Mouse (Mus musculus): ENCODE results near the gene Hyal2. TPM values are rescaled to one million over a fixed set of nuclear protein-coding genes. Genes with fewer than 3 reads are reported as not detected.

The Hyal2 gene
- polyA plus RNA-seq, 1 experiment from 2014 or later: 135 TPM

- Histone ChIP-seq H3K4me1 (ENCODE audit: control insufficient read depth, insufficient read depth, low read length) (peaks cover 10% of the 10 kb centered on the region), H3K4me3 (ENCODE audit: low read length) (no peak overlapping the region), H3K36me3 (ENCODE audit: control insufficient read depth, insufficient read depth, low read length) (peaks cover 4% of the 10 kb centered on the region; the same call in 1 of the 2 replicates), H3K9ac (ENCODE audit: low read depth, low read length) (no peak overlapping the region), H3K4me2 (replicated peaks; ENCODE audit: low read depth, low read length) (no peak overlapping the region), H3K27me3 (ENCODE audit: control insufficient read depth, insufficient read depth, low read length) (no peaks in the 10 kb centered on the region), H3K9me3 (ENCODE audit: control insufficient read depth, low read length) (no peaks in the 10 kb centered on the region), H3K27ac (ENCODE audit: low read depth, low read length) (no peak overlapping the region)
- 84% methylated on average over 9 of the region's 9 CpGs for WGBS
- ATAC-seq (ENCODE audit: low FRiP score, low TSS enrichment): no peak
These were observed 31.7 kb downstream of the Hyal2 start for GRCm38 (mm10) chr9:107599433-107599832.

- peaks cover 1% of the 10 kb centered on the region; the same call in 1 of the 2 replicates for H3K36me3 ChIP-seq (ENCODE audit: control insufficient read depth, insufficient read depth, low read length)
- H3K9me3 ChIP-seq (ENCODE audit: control insufficient read depth, low read length): no peaks in the 10 kb centered on the region
- peaks cover 13% of the 10 kb centered on the region for H3K4me1 ChIP-seq (ENCODE audit: control insufficient read depth, insufficient read depth, low read length)
- no peak overlapping the region for H3K4me3 ChIP-seq (ENCODE audit: low read length)
- H3K27ac ChIP-seq (ENCODE audit: low read depth, low read length): no peak overlapping the region
- no peak overlapping the region for H3K9ac ChIP-seq (ENCODE audit: low read depth, low read length)
- ATAC-seq (ENCODE audit: low FRiP score, low TSS enrichment): no peak
- no peak overlapping the region for H3K4me2 ChIP-seq (replicated peaks; ENCODE audit: low read depth, low read length)
- H3K27me3 ChIP-seq (ENCODE audit: control insufficient read depth, insufficient read depth, low read length): no peaks in the 10 kb centered on the region
- WGBS: 73% methylated on average over 14 of the region's 14 CpGs
These were observed 32.1 kb downstream of the Hyal2 start for GRCm38 (mm10) chr9:107599842-107600241.

- H3K27me3 ChIP-seq (ENCODE audit: control insufficient read depth, insufficient read depth, low read length): no peaks in the 10 kb centered on the region
- no peaks in the 10 kb centered on the region for H3K9me3 ChIP-seq (ENCODE audit: control insufficient read depth, low read length)
- no peaks in the 10 kb centered on the region for H3K36me3 ChIP-seq (ENCODE audit: control insufficient read depth, insufficient read depth, low read length)
- 81% methylated on average over 12 of the region's 12 CpGs for WGBS
- H3K4me2 ChIP-seq (replicated peaks; ENCODE audit: low read depth, low read length): no peak overlapping the region
- H3K4me1 ChIP-seq (ENCODE audit: control insufficient read depth, insufficient read depth, low read length): peaks cover 22% of the 10 kb centered on the region
- H3K4me3 ChIP-seq (ENCODE audit: low read length): no peak overlapping the region
- no peak overlapping the region for H3K27ac ChIP-seq (ENCODE audit: low read depth, low read length)
- ATAC-seq (ENCODE audit: low FRiP score, low TSS enrichment): no peak
- no peak overlapping the region for H3K9ac ChIP-seq (ENCODE audit: low read depth, low read length)
These were observed 33.0 kb downstream of the Hyal2 start for GRCm38 (mm10) chr9:107600745-107601144.

- Histone ChIP-seq H3K4me2 (replicated peaks; ENCODE audit: low read depth, low read length) (no peak overlapping the region), H3K4me1 (ENCODE audit: control insufficient read depth, insufficient read depth, low read length) (peaks cover 27% of the 10 kb centered on the region), H3K27me3 (ENCODE audit: control insufficient read depth, insufficient read depth, low read length) (no peaks in the 10 kb centered on the region), H3K9me3 (ENCODE audit: control insufficient read depth, low read length) (no peaks in the 10 kb centered on the region), H3K9ac (ENCODE audit: low read depth, low read length) (no peak overlapping the region), H3K36me3 (ENCODE audit: control insufficient read depth, insufficient read depth, low read length) (no peaks in the 10 kb centered on the region), H3K4me3 (ENCODE audit: low read length) (no peak overlapping the region), H3K27ac (ENCODE audit: low read depth, low read length) (no peak overlapping the region)
- ATAC-seq (ENCODE audit: low FRiP score, low TSS enrichment): no peak
- 87% methylated on average over 11 of the region's 11 CpGs for WGBS
These were observed 33.5 kb downstream of the Hyal2 start for GRCm38 (mm10) chr9:107601275-107601674.

GRCm38 (mm10) chr9:107602068-107602648 is 34.4 kb downstream of the Hyal2 start:
- peak; percentile 32; the same call in 1 of the 2 replicates for ATAC-seq (ENCODE audit: low FRiP score, low TSS enrichment)
- Histone ChIP-seq H3K4me1 (ENCODE audit: control insufficient read depth, insufficient read depth, low read length) (peaks cover 36% of the 10 kb centered on the region), H3K9me3 (ENCODE audit: control insufficient read depth, low read length) (no peaks in the 10 kb centered on the region), H3K4me2 (replicated peaks; ENCODE audit: low read depth, low read length) (no peak overlapping the region), H3K4me3 (ENCODE audit: low read length) (no peak overlapping the region), H3K9ac (ENCODE audit: low read depth, low read length) (no peak overlapping the region), H3K36me3 (ENCODE audit: control insufficient read depth, insufficient read depth, low read length) (no peaks in the 10 kb centered on the region), H3K27me3 (ENCODE audit: control insufficient read depth, insufficient read depth, low read length) (no peaks in the 10 kb centered on the region), H3K27ac (ENCODE audit: low read depth, low read length) (no peak overlapping the region)
- 11% methylated on average over 10 of the region's 10 CpGs for WGBS

- Histone ChIP-seq H3K4me1 (ENCODE audit: control insufficient read depth, insufficient read depth, low read length) (peaks cover 46% of the 10 kb centered on the region), H3K4me3 (ENCODE audit: low read length) (no peak overlapping the region), H3K9me3 (ENCODE audit: control insufficient read depth, low read length) (no peaks in the 10 kb centered on the region), H3K27me3 (ENCODE audit: control insufficient read depth, insufficient read depth, low read length) (no peaks in the 10 kb centered on the region), H3K27ac (ENCODE audit: low read depth, low read length) (no peak overlapping the region), H3K36me3 (ENCODE audit: control insufficient read depth, insufficient read depth, low read length) (no peaks in the 10 kb centered on the region), H3K4me2 (replicated peaks; ENCODE audit: low read depth, low read length) (no peak overlapping the region), H3K9ac (ENCODE audit: low read depth, low read length) (no peak overlapping the region)
- 61% methylated on average over 6 of the region's 6 CpGs for WGBS
- no peak for ATAC-seq (ENCODE audit: low FRiP score, low TSS enrichment)
These were observed 35.5 kb downstream of the Hyal2 start for GRCm38 (mm10) chr9:107603251-107603650.

- peak; percentile 51 for ATAC-seq (ENCODE audit: low FRiP score, low TSS enrichment)
- H3K9ac ChIP-seq (ENCODE audit: low read depth, low read length): peak overlapping the region; percentile 51; the same call in 1 of the 2 replicates
- H3K4me1 ChIP-seq (ENCODE audit: control insufficient read depth, insufficient read depth, low read length): peaks cover 59% of the 10 kb centered on the region
- WGBS: 22% methylated on average over 23 of the region's 23 CpGs
- peak overlapping the region; percentile 24 for H3K4me3 ChIP-seq (ENCODE audit: low read length)
- no peaks in the 10 kb centered on the region for H3K27me3 ChIP-seq (ENCODE audit: control insufficient read depth, insufficient read depth, low read length)
- peak overlapping the region; percentile 80 for H3K27ac ChIP-seq (ENCODE audit: low read depth, low read length)
- no peaks in the 10 kb centered on the region for H3K36me3 ChIP-seq (ENCODE audit: control insufficient read depth, insufficient read depth, low read length)
- no peaks in the 10 kb centered on the region for H3K9me3 ChIP-seq (ENCODE audit: control insufficient read depth, low read length)
- peak overlapping the region; percentile 37 for H3K4me2 ChIP-seq (replicated peaks; ENCODE audit: low read depth, low read length)
These were observed 37.4 kb downstream of the Hyal2 start for GRCm38 (mm10) chr9:107605041-107605661.

- Histone ChIP-seq H3K9ac (ENCODE audit: low read depth, low read length) (peak overlapping the region; percentile 37; the same call in 1 of the 2 replicates), H3K36me3 (ENCODE audit: control insufficient read depth, insufficient read depth, low read length) (no peaks in the 10 kb centered on the region), H3K27me3 (ENCODE audit: control insufficient read depth, insufficient read depth, low read length) (no peaks in the 10 kb centered on the region), H3K4me3 (ENCODE audit: low read length) (peak overlapping the region; percentile 9; the same call in 1 of the 2 replicates), H3K4me1 (ENCODE audit: control insufficient read depth, insufficient read depth, low read length) (peaks cover 59% of the 10 kb centered on the region), H3K9me3 (ENCODE audit: control insufficient read depth, low read length) (no peaks in the 10 kb centered on the region), H3K4me2 (replicated peaks; ENCODE audit: low read depth, low read length) (peak overlapping the region; percentile 26; the same call in 1 of the 2 replicates), H3K27ac (ENCODE audit: low read depth, low read length) (peak overlapping the region; percentile 80)
- 0 out of 2 replicates have a peak, but pooled peaks have one; percentile 19 for ATAC-seq (ENCODE audit: low FRiP score, low TSS enrichment)
- WGBS: 2% methylated on average over 9 of the region's 9 CpGs
These were observed 38.8 kb downstream of the Hyal2 start for GRCm38 (mm10) chr9:107606591-107606990.

- Histone ChIP-seq H3K9ac (ENCODE audit: low read depth, low read length) (peak overlapping the region; percentile 37; the same call in 1 of the 2 replicates), H3K4me1 (ENCODE audit: control insufficient read depth, insufficient read depth, low read length) (peaks cover 61% of the 10 kb centered on the region), H3K4me3 (ENCODE audit: low read length) (peak overlapping the region; percentile 9; the same call in 1 of the 2 replicates), H3K27me3 (ENCODE audit: control insufficient read depth, insufficient read depth, low read length) (no peaks in the 10 kb centered on the region), H3K27ac (ENCODE audit: low read depth, low read length) (peak overlapping the region; percentile 80), H3K9me3 (ENCODE audit: control insufficient read depth, low read length) (no peaks in the 10 kb centered on the region), H3K36me3 (ENCODE audit: control insufficient read depth, insufficient read depth, low read length) (no peaks in the 10 kb centered on the region), H3K4me2 (replicated peaks; ENCODE audit: low read depth, low read length) (peak overlapping the region; percentile 26; the same call in 1 of the 2 replicates)
- ATAC-seq (ENCODE audit: low FRiP score, low TSS enrichment): no peak
- 54% methylated on average over 2 of the region's 2 CpGs for WGBS
These were observed 39.3 kb downstream of the Hyal2 start for GRCm38 (mm10) chr9:107607036-107607435.
